Mouse (Mus musculus): ENCODE data around the gene Ncoa6. TPM values are rescaled to one million over a fixed set of nuclear protein-coding genes. Genes with fewer than 3 reads are reported as not detected.

Gene Ncoa6
- total RNA-seq, 2 experiments from 2014 or later: 38.2 to 39.7 TPM

DNA sequence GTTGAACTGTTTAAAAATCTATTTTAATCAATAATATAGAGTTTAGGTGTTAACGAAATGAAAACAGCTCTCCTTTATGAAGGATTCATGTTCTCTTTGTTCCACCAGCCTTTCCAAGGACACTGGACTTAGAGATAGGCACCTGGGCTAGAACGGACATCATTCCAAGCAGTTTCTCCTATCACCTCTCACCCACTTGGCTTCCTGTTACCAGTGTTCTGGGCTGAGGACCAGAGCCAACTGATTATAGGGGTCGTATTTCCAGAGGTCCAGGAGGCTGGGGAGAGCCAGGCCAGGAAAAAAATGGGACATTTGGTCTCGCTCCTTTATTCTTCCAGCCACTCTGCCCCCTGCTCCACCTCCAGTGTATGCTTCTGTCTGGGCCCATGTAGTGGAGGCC is 101.2 kb downstream of the Ncoa6 start:
- DNase-seq (ENCODE audit: low spot score in 2 of 2): no peak

DNA sequence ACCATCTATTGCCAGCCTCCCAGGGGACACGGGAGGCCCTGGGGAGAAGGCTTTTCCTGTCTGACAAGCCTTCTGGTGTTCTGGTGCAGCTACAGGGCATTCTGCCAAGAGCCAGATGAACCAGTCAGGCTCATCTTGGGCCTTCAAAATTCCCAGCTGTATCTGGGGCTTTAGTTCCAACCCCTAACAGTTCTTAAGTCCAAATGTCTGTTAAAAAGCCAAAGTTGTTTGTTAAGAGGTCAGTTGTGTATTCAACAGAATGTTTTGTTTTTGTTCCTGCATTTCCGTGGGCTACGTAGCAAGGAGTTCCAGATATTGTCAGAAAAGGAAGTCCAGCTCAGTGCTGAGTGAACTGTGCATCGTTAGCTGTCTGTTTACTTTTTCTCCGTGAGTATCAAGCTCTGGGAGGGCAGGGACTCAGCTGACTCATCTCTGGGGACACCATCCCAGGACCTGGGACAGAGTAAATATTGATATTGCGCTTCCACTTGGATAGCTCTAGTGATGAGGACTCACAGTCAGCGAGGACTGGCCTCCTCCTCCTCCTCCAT is 104.3 kb downstream of the Ncoa6 start:
- peak in 1 of 2 experiments; percentile 31 for DNase-seq (ENCODE audit: low spot score in 2 of 2)

GRCm38 (mm10) chr2:155367635-155368284 is 105.9 kb downstream of the Ncoa6 start:
- no peak for DNase-seq (ENCODE audit: low spot score in 2 of 2)

GRCm38 (mm10) chr2:155357686-155358399 is 115.9 kb downstream of the Ncoa6 start:
- DNase-seq (ENCODE audit: low spot score in 2 of 2): no peak

DNA sequence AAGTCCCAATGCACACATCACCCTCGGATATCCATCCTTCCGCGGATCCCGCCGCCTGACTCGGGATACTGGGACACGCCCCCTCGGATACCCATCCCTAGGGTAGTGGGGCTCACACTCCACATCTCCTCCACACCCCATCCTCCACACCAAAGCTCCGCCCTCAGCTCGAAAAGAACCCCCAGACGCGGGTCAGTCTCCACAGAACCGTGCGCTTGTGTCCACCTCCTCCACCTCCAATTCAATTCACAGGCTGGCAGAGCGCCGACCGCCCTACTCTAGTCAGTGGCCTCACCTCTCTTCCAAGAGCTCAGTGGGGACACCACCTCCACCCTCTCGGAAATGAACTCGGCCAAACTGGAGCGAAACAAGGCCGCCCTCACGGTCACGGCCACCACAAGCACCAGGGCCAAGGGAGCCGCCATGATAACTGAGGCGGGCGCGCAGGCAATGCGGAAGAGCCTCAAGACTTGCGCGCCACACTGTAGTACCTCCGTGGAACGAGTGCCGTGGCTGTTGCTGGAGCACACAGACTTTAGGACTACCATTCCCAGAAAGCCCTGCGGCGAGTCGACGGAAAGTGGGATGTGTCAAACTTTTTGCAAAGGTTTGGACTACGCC is 116.6 kb downstream of the Ncoa6 start, which contains the start of gene Pigu:
Pigu (minus strand) TSS at position 460 of the 621 bp plus-strand sequence.
- peak; percentile 71 to 90 for DNase-seq (ENCODE audit: low spot score in 2 of 2)

GRCm38 (mm10) chr2:155354402-155354801 is 119.3 kb downstream of the Ncoa6 start:
- DNase-seq (ENCODE audit: low spot score in 2 of 2): no peak

GRCm38 (mm10) chr2:155346670-155347069 is 127.0 kb downstream of the Ncoa6 start:
- DNase-seq (ENCODE audit: low spot score in 2 of 2): no peak

Small RNA genes within 50 kb of the gene (microRNA-seq; reads per million reads assigned to microRNA genes)
- gene Mir695: not detected

Other genes starting within 250 kb of the Ncoa6 start
- 100 to 1,000 TPM; 153 to 163 TPM for gene Dynlrb1, start 237.4 kb downstream of the Ncoa6 start, total RNA-seq (2021)
- 100 to 1,000 TPM; 204 to 225 TPM for gene Map1lc3a, start 197.6 kb downstream of the Ncoa6 start, total RNA-seq (2021)
- 10 to 100 TPM; 28.6 to 29.4 TPM for gene Pigu, start 116.5 kb downstream of the Ncoa6 start, total RNA-seq (2021)
- gene Trp53inp2, start 92.8 kb downstream of the Ncoa6 start, total RNA-seq (2021): 100 to 1,000 TPM; 159 to 202 TPM
- gene Acss2, start 44.1 kb upstream of the Ncoa6 start, total RNA-seq (2021): 10 to 100 TPM; 30.8 to 32.1 TPM
- 1 to 10 TPM; 1.8 to 2.6 TPM for gene Ggt7, start 44.3 kb upstream of the Ncoa6 start, total RNA-seq (2021)
- gene Gss, start 118.9 kb upstream of the Ncoa6 start, total RNA-seq (2021): 10 to 100 TPM; 12.4 to 14.2 TPM
- gene Myh7b, start 137.3 kb upstream of the Ncoa6 start, total RNA-seq (2021): 10 to 100 TPM in 1 of 2 experiments, 1 to 10 TPM in 1; 8.8 to 11.1 TPM
- gene Trpc4ap, start 218.5 kb upstream of the Ncoa6 start, total RNA-seq (2021): 100 to 1,000 TPM; 104 to 109 TPM

Measured in gastrocnemius, postnatal 4 days (tissue).